Mouse (Mus musculus): ENCODE measurements around the gene Pgbd5.

DNA sequence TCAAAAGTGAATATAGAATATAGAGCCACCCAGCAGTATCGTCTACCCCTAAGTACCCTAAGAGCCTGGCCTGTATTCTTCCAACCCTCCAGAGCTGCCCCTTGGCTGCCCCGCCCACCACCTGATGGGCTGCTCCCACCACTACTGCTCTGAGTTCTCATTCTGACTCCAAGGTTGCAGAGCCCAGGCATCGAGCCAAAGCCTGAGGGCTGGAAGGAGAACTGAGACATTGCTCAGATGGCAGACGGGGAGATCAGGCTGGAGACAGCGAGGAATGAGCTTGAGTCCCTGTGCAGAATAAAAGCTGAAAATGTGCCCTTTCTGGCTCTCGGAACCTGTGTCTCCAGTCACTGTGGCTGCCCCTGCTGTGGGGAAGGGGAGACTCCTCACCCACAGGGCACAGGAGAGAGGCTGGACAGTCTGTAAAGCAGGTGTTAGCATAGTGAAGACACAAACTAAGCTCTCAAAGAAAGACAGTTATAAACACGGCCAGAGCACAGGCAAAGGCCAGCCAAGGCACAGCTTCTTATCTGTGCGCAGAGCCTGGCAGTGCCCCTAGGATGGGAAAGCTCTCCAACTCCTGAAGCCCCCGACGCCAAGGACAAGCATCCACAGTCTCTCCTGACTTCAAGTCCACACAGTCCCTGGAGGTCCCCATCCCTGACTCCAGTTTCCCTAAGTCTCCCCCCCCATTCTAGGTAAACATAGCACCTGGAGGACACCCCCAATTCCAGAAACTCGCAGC, 42.0 kb downstream of the Pgbd5 start:
- TF ChIP-seq GATA1 (IDR thresholded peaks at IDR 0.05; ENCODE audit: low read length) (no peak), TAL1 (IDR thresholded peaks at IDR 0.05; ENCODE audit: low read length) (no peak)
